Mouse (Mus musculus): Measurements from ENCODE around the gene Pms2.

Pms2 gene

DNA sequence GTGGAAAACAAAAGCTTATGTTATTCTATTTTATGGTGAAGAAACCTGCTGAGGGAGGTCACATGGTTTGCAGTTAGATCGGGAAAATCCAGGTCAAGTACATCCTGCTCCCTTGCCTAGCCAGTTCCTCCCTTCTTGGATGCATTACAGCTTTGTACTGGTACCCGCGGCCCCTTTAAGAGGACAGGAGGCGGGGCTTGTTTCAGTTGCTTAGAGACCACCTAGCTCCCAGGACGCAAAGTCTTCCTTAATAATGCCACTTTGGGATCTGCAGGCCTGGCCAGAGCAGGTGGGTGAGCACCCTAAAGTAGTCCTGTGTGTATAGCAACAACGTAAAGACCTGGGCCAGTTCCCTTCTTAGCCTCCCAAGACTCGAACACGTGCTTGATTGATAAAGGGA is 23.1 kb downstream of the Pms2 start, which contains the start of gene Rsph10b:
Rsph10b (plus strand) TSS at position 205 of the 400 bp plus-strand sequence.
- DNase-seq (ENCODE audit: low read depth): no peak

DNA sequence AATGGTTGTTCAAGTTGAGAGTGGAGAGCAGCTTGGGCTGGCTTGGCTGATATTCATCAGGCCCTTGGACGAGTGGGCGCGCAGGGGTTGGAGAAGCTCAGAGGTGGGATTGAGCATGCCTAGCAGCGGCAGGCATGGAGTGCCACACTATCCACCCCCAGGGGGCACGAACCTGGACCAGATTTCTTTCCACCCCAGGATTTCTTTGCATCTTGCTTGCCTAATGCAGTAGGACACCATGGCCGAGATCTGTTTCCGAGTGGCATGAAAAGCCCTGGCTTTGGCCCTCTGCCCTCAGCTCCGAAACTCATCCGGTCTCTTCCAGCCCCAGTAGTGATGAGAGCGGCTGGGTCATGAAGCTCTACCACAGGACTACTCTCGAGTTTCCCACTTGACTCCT is 23.6 kb downstream of the Pms2 start:
- no peak for DNase-seq (ENCODE audit: low read depth)

DNA sequence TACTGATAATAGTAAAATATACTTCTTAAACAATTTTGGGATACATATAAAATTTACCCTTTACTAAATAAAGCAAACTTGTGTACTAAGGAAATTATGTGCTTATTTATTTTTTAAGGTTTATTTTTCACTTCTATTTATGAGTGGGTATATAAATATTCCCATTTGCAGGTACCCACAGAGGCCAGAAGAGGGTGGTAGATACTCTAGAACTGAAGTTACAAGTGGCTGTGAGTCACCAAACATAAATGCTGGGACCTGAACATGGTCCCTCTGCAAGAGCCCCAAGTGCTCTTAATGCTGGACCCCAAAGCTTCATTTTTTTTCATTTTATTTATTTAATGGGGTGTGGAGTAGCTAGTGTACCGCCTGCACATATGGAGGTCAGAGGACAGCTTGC is 24.1 kb downstream of the Pms2 start:
- no peak for DNase-seq (ENCODE audit: low read depth)

DNA sequence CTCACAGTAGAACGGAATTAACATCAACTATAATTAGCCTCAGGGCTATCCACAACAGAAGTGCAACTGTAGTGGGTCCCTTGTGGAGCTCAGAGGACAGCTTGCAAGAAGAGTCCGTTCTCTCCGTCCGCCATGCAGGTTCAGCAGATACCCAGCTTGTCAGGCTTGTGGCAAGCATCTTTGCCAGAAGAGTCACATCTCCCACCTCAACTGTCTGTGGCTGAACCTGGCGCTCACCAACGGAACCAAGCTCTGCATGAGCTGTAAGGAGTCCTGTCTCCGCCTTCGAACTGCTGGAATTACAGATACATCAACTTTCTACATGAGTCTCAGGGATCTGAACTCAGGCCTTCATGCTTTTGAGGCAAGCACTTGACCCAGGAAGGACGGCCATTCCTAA is 26.4 kb downstream of the Pms2 start:
- DNase-seq (ENCODE audit: low read depth): no peak

DNA sequence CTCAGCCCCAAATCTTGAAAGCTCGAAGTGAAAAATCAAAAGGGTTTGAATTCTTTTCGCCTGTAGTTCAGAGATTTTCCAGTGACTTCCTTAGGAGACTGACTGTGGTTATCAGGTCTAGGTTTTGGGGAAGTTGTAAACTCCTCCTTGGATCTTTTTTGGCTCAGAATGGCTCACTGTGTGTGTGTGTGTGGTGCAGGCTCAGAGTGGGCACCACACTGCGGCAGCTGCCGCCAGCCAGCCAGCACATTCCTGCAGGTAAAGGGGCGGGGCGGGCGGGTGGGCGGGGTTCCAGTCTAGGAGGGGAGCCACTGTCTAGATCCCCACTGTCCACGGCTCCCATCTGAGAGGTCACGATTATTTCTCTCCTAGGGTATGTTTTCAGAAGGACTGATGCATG is 31.8 kb downstream of the Pms2 start:
- no peak for DNase-seq (ENCODE audit: low read depth)

DNA sequence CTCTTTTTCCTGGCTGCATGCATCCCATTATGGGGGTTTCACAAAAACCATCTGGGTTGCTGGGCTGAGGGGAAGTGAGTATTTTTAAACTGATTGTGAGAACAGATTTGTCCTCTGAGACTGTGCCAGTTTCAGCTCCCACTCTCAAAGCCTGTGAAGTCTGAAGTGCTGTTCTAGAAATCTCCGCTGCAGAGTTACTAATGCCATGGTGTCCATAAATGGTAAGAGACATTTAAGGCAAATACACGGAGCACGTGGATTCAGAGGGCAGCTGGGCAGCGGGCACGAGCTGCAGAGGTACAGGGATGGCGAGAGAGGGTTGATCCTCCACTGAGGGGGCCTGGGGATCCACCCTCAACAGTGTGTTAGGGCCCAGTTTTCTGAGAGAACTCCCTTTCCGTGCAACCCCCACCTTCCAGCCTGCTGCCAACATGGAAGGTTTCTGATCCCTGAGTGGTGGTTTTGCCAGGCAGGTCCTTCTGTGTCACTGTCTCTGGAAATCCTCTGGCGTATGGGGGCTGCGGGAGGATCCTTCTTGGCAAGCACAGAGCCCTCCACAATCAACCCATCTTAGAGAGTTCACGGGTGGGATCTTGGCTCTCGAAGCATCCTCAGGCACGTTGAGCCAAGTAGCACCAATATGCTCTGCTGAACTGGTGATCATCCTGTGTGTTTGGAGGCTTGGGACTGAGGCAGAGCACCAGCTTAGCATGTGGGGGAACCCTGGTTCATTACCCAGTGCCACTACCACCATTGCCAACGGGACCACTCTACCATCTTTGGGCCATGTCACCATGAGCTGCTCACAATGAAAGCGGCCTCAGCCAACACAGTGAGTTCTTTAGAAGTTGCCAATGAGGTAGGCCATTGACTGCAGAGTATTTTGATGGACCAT is 33.7 kb downstream of the Pms2 start:
- DNase-seq (ENCODE audit: low read depth): no peak

DNA sequence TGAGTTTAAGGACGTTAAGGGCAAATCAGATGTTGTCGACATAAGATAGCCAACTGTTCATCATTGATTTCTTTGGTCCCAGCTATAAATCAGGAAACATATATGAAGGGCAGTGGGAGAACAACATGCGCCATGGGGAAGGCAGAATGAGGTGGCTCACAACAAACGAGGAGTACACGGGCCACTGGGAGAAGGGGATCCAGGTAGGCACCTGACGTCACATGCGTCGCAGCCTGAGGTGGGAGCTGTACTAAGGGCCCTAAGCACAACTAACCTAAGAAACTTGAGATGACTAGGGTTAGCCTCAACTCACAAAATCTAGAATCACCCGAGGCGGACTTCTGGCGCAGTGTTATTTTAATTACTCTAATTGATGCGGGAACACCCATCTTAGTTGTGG is 38.6 kb downstream of the Pms2 start:
- no peak for DNase-seq (ENCODE audit: low read depth)

DNA sequence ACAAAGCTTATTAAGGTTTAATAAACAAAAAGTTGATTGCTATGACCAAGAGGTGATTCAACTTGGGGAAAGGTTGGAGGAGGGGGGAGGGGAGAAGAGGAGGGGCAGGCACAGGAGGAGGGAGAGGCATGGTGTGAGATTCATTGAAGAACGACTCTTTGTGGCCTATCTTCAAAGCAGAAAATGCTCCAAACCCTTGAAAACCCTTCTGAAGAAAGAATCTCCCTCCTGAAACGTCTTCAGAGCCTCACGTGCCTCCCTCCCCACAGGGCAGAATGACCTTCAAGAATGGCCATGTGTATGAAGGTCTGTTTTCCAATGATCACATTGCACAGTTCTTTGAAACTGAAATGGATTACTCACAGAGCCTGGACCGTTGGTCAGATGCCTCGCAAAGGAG is 40.3 kb downstream of the Pms2 start:
- DNase-seq (ENCODE audit: low read depth): no peak

DNA sequence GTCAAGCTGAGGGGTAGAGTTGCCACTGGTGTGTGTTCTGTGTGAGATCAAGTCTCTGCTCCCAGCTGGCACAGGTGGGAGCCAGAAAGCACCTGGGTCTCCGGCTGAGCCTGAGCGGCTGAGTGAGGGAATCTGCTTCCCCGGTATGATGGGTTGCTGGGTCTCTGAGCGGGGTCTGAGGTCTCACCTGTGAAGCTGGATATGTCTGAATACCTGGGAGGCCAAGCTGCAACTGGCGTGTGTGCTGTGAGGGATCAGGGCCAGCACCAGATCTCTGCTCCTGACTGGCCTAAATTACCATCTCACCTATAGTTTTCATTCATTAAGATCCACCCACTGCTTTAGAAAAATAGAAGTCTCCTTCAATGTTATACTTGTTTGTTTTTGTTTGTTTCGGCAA is 47.3 kb downstream of the Pms2 start:
- DNase-seq (ENCODE audit: low read depth): no peak

DNA sequence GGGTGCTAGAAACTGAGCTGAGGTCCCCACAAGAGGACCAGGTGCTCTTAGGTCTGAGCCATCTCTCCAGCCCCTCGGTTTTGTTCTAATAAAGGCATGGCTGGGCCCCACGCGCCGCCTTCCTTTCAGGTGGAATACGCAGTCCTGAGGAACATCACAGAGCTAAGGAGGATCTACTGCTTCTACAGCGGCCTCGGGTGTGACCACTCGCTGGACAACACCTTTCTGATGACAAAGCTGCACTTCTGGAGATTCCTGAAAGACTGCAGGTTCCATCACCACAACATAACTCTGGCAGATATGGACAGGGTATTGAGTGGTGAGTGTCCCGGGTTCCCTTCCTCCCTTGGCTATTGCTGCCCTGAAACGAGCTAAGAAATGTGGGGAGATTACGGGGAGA is 49.8 kb downstream of the Pms2 start:
- DNase-seq (ENCODE audit: low read depth): no peak

DNA sequence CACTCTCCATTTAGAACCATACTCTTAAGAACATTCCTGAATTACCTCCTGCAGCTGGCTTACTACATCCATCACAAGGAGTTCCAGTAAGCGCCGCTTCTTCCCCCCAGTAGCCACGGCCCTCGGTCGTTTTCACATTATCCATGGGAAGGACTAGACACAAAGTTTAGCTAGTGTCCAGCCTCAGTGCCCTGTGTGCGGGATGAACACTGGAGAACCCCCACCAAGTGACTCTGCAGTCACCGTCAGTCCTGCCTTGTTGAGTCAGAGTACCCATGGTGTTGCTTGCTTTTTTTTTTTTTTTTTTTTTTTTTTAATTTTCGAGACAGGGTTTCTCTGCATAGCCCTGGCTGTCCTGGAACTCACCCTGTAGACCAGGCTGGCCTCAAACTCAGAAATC is 51.4 kb downstream of the Pms2 start:
- no peak for DNase-seq (ENCODE audit: low read depth)

DNA sequence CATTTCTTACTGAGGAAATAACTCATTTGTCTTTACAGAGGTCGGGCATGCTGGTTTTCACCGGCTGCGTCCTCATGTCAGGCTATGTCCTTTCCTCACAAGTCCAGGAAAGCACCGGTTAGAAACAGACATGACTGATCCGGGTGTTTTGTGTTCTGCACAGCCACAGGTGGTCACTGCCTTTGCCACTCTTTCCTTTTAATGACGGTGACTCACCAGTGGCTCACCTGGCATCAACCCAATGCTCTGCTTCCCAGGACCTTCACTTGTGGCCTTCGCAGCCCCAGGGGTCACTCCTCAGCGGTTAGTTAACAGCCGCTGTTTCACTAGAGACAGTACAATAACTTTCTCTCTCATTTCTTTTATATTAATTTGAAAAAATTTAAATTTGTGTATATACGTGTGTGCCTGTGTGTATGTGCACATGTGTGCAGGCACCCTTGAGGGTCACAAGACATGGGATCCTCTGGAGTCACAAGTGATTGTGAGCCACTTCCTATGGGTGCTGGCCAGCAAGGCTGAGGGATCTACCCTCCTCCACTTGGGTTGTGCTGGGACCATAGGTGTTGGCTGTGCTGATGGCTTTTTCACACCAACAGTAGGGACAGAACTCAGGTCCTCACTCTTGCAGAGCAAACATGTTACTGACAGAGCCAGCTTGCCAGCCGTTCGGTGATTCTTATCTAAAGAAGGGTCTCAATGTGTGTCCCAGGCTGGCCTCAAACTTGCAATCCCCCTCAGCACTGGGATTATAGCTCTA is 56.0 kb downstream of the Pms2 start:
- DNase-seq (ENCODE audit: low read depth): no peak

DNA sequence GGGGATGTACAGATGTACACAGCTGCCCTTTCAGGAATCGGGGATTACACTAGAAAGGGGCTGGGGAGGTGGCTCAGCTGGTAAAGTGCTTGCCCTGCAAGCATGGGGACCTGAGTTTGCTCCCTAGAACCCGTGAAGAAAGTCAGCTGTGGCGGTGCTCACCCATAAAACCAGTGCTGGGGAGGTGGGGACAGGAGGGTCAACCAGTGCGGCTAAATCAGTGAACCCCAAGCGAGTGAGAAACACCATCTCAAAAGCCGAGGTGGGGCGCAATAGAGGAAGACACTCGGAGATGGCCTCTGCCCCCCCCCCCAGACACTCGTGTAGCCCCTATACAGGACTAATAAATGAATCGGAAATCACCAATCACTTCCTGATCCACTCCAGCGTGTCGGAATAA is 56.9 kb downstream of the Pms2 start:
- no peak for DNase-seq (ENCODE audit: low read depth)

DNA sequence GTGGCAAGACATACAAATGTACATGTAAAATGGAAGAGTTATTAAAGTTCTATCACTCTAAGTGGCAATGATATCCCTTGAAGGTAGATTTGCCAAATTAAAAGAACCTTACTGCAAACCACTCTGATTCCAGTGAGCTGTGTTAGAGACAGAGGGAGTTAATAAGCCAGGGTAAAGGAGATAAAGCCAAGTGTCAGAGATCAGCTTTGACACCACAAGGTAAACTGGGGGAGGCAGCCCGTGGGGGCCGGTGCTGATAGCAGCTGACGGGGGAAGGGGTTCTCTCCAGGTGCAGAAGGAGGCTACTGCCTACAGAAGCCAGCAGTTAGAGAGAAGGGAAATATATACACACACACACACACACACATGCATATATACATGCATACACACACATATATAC is 62.9 kb downstream of the Pms2 start:
- DNase-seq (ENCODE audit: low read depth): no peak

DNA sequence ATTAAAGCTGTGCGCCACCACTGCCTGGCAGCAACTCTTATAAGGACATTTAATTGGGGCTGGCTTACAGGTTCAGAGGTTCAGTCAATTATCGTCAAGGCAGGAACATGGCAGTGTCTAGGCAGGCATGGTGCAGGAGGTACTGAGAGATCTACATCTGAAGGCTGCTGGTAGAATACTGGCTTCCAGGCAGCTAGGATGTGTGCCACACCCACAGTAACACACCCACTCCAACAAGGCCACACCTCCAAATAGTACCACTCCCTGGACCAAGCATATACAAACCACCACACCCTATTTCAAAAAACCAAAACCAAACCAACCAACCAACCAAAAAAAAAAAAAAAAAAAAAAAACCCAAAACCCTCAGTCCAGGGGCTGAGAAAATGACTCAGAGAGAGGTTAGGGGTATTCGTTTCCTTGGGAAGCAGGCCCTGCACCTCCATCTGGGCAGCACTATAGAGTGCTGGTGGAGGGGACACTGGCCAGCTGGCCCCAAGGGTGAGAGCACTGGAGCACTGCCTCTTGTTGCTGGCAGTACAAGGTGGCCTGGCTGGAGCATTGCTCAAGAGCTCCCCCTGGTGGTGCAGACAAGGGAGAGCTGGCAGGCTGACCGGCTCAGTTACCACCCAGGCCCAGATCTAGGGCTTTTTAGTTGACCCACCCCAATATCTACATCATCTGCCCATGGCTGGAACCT is 65.3 kb downstream of the Pms2 start:
- peak; percentile 56 for DNase-seq (ENCODE audit: low read depth)

DNA sequence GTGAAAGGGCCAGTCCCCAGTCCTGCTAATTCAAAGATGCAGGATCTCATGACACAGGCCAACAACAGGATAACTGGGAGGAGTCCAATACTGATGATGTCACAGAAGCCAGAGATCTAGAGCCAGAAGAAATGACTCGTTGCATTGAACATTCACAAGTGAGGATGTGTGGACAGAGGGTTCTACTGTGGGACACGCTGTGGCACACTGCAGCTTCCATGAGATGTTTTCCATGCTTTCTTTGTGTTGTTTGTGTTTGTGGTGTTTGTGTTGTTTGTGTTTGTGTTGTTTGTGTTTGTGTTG is 65.8 kb downstream of the Pms2 start:
- no peak for DNase-seq (ENCODE audit: low read depth)

DNA sequence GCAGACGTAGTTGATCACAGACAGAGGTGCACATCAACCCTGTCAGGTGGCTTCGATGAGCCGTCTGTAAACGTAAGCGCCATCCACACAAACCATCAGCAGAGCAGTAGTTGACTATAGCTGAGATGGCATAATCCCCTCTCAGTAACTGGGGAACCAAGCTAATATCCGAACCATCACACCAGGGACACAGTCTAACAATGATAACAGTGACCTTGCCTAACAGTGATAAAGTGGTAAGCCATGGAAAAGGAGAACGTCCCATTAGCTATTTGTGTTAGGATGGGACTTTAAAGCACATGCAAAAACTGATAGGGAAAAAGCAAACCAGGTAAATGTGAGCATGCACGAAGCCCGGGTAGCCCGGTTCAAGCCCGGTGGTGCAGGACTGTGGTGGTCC is 66.5 kb downstream of the Pms2 start:
- DNase-seq (ENCODE audit: low read depth): no peak

DNA sequence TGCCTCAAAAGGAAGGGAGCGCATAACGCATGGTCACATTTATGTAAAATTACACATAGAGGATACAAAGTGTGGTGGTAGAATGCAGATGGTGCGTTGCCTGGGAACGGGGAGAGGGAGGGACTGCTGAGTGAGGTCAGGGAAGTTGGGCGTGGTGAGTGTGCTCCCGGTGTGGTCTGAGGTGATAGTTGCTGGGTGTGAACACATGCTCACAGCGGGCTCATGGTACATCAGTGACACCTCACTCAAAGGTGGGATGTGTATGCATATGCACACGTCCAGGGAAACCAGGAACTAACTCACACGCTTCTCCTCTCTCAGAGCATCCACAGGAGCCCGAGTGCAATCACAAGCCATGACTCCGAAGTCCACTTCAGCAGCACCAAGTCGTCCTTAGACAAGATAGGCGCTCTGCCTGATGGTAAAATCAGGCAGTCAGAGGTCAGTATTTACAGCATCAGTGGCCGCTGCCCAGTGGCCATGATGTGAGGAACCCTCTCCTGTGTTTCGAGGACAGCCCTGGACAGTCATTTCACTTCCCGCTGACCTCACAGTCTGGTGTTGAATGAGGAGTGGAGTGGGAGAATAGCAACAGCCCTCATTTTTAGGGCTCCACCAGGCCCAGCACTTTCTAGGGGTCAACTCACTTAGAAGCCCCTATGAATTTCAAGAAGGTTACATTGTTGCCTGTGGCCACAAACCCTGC is 67.1 kb downstream of the Pms2 start:
- peak; percentile 51 for DNase-seq (ENCODE audit: low read depth)

DNA sequence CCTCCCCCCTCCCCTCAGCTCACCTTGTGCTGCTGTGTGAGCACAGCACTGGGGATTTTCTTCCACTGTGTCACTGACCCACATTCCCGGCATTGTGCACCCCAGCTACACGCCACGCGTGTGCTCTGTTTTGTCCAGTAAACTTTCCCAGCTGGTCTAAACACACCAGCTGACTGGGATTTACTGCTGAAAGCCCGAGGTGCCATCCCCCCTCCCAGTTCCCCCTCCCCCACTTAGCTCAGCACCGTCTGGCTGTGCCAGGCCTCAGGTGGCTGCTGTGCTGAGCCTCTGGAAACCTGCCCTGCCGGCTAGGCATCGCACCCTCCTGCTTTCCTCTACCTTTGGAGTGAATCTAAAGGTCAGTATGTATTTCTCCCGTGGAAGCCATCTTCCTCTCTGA is 71.1 kb downstream of the Pms2 start:
- DNase-seq (ENCODE audit: low read depth): no peak

DNA sequence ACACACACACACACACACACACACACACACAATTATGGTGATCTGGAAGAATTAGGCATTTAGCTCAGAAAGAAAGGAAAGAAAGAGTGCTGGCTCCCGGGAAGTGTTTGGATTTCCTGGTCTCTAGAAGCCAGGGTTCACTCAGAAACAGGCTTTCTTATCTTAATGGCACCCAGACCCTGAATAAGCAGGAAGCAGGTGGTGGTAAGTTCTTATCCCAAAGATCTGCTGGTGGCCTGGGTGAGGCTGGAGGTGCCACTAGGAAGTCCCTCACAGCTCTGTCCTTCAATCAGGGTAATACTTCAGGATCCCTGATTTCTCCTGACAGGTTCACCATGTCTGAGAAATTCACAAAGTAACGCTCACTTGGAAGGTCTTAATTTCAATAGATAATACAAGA is 72.6 kb downstream of the Pms2 start:
- no peak for DNase-seq (ENCODE audit: low read depth)

Measured in c-Kit-positive CD71-positive TER-119-negative erythroid progenitor cells, embryonic 14.5 days (primary cell).